Mouse (Mus musculus): Measurements from ENCODE around the gene H1f0. TPM values are rescaled to one million over a fixed set of nuclear protein-coding genes. Genes with fewer than 3 reads are reported as not detected.

The H1f0 gene
- total RNA-seq, 2 experiments from 2014 or later = 62.5 to 70.0 TPM

- DNase-seq = no peak
Measured at GRCm38 (mm10) chr15:79038331-79038730, 10.1 kb downstream of the H1f0 start.

GRCm38 (mm10) chr15:79038853-79039252, 10.6 kb downstream of the H1f0 start:
- DNase-seq = peak; percentile 73 to 76

GRCm38 (mm10) chr15:79040501-79041416, 12.5 kb downstream of the H1f0 start:
- DNase-seq = no peak

GRCm38 (mm10) chr15:79041585-79041984, 13.3 kb downstream of the H1f0 start, which contains the start of gene Galr3:
Gene Galr3, plus strand, starts transcription at chr15:79041885.
- no peak for DNase-seq

- DNase-seq = no peak
Measured at GRCm38 (mm10) chr15:79042721-79043491, 14.7 kb downstream of the H1f0 start.

- no peak for DNase-seq
Measured at GRCm38 (mm10) chr15:79044837-79045236, 16.6 kb downstream of the H1f0 start.

- no peak for DNase-seq
Measured at GRCm38 (mm10) chr15:79048186-79048585, 19.9 kb downstream of the H1f0 start.

GRCm38 (mm10) chr15:79050160-79050845, 22.1 kb downstream of the H1f0 start:
- DNase-seq = no peak

- DNase-seq = no peak
Measured at GRCm38 (mm10) chr15:79050964-79051363, 22.7 kb downstream of the H1f0 start.

GRCm38 (mm10) chr15:79051461-79052360, 23.5 kb downstream of the H1f0 start:
- DNase-seq = no peak

GRCm38 (mm10) chr15:79052366-79052765, 24.1 kb downstream of the H1f0 start:
- DNase-seq = no peak

GRCm38 (mm10) chr15:79056601-79057000, 28.4 kb downstream of the H1f0 start:
- DNase-seq = no peak

GRCm38 (mm10) chr15:79057850-79058249, 29.6 kb downstream of the H1f0 start:
- DNase-seq = no peak

- no peak for DNase-seq
Measured at GRCm38 (mm10) chr15:79060887-79061565, 32.8 kb downstream of the H1f0 start.

GRCm38 (mm10) chr15:79062376-79063159, 34.3 kb downstream of the H1f0 start, which contains the start of gene Ankrd54:
Gene Ankrd54, minus strand, starts transcription at chr15:79062893.
- DNase-seq = peak; percentile 98 to 100

- no peak for DNase-seq
Measured at GRCm38 (mm10) chr15:79063160-79063740, 35.0 kb downstream of the H1f0 start.

GRCm38 (mm10) chr15:79065086-79065770, 37.0 kb downstream of the H1f0 start:
- no peak for DNase-seq

GRCm38 (mm10) chr15:79066276-79066675, 38.0 kb downstream of the H1f0 start:
- no peak for DNase-seq

GRCm38 (mm10) chr15:79067631-79068030, 39.4 kb downstream of the H1f0 start:
- no peak for DNase-seq

All from heart, adult 18-20 months (tissue).